Mouse (Mus musculus) forebrain, embryonic 12.5 days (tissue): ENCODE data around the gene Mgll. TPM values are rescaled to one million over a fixed set of nuclear protein-coding genes. Genes with fewer than 3 reads are reported as not detected.

Experiments used
- ATAC-seq: fragments of 200-750 bp; cut with Nextera tagmentation; 2 replicates; pipeline ENCODE4 v1.8.0; 2017; ENCODE audit warnings: moderate TSS enrichment; ENCODE audit not compliant: low FRiP score
- H3K27ac ChIP-seq: fragments of 300-500 bp; sonication (generic); 2 replicates; pipeline ENCODE4 v1.5.1; 2016; ENCODE audit warnings: mild to moderate bottlenecking
- H3K27me3 ChIP-seq: fragments of 300-500 bp; sonication (generic); 2 replicates; pipeline ENCODE4 v1.6.1; 2016; ENCODE audit warnings: mild to moderate bottlenecking
- H3K36me3 ChIP-seq: fragments of 300-500 bp; sonication (generic); replicated peaks from 2 replicates; pipeline ENCODE4 v1.6.1; 2016; ENCODE audit warnings: mild to moderate bottlenecking
- H3K4me1 ChIP-seq: fragments of 300-500 bp; sonication (generic); 2 replicates; pipeline ENCODE4 v1.6.1; 2016
- H3K4me2 ChIP-seq: fragments of 300-500 bp; sonication (generic); 2 replicates; pipeline ENCODE4 v1.6.1; 2016; ENCODE audit warnings: mild to moderate bottlenecking, moderate library complexity
- H3K4me3 ChIP-seq: fragments of 300-500 bp; sonication (generic); replicated peaks from 2 replicates; pipeline ENCODE4 v1.5.1; 2016; ENCODE audit warnings: mild to moderate bottlenecking
- H3K9ac ChIP-seq: fragments of 300-500 bp; sonication (generic); 2 replicates; pipeline ENCODE4 v1.6.1; 2016; ENCODE audit warnings: mild to moderate bottlenecking
- H3K9me3 ChIP-seq: fragments of 300-500 bp; sonication (generic); 2 replicates; pipeline ENCODE4 v1.6.1; 2016
- WGBS: fragments of 180-500 bp; shearing (Covaris S2); methylation state at CpG from one replicate; pipeline ENCODE4 v1.1.7; 2016; 5-methylcytosine and 5-hydroxymethylcytosine counted together
- polyA plus RNA-seq: library from polyadenylated mRNA; unstranded; fragments of >200 nt; fragmentation: Nextera tagmentation; extraction: Ambion mirVana; gene quantifications from 2 replicates; pipeline ENCODE4 v1.2.1, GENCODE M21; 2016

Gene Mgll
- polyA plus RNA-seq, 1 experiment from 2014 or later, result 5.5 TPM

GRCm38 (mm10) chr6:88708401-88709278 lies 15.6 kb upstream of the Mgll start:
- no peak overlapping the region for H3K4me3 ChIP-seq
- WGBS, result 60% methylated on average over 8 of the region's 8 CpGs
- H3K27ac ChIP-seq, result no peak overlapping the region
- no peaks in the 10 kb centered on the region for H3K9me3 ChIP-seq
- no peak overlapping the region for H3K9ac ChIP-seq
- H3K36me3 ChIP-seq, result no peaks in the 10 kb centered on the region
- H3K4me1 ChIP-seq, result no peaks in the 10 kb centered on the region; the same call in 1 of the 2 replicates
- no peak for ATAC-seq
- no peak overlapping the region for H3K4me2 ChIP-seq
- H3K27me3 ChIP-seq, result no peaks in the 10 kb centered on the region

GRCm38 (mm10) chr6:88709279-88709575 lies 15.0 kb upstream of the Mgll start:
- Histone ChIP-seq H3K4me1 (peaks cover under 1% of the 10 kb centered on the region; the same call in 1 of the 2 replicates), H3K27ac (no peak overlapping the region), H3K4me3 (no peak overlapping the region), H3K9me3 (no peaks in the 10 kb centered on the region), H3K36me3 (no peaks in the 10 kb centered on the region), H3K4me2 (no peak overlapping the region), H3K27me3 (no peaks in the 10 kb centered on the region), H3K9ac (no peak overlapping the region)
- no peak for ATAC-seq
- 88% methylated on average over 1 of the region's 1 CpGs for WGBS

GRCm38 (mm10) chr6:88711313-88711712 lies 12.9 kb upstream of the Mgll start:
- Histone ChIP-seq H3K4me3 (no peak overlapping the region), H3K9ac (no peak overlapping the region), H3K9me3 (no peaks in the 10 kb centered on the region), H3K4me1 (peaks cover 19% of the 10 kb centered on the region; the same call in 1 of the 2 replicates), H3K27me3 (no peaks in the 10 kb centered on the region), H3K4me2 (no peak overlapping the region), H3K27ac (no peak overlapping the region), H3K36me3 (no peaks in the 10 kb centered on the region)
- ATAC-seq, result no peak
- WGBS, result 87% methylated on average over 3 of the region's 3 CpGs

GRCm38 (mm10) chr6:88712083-88712482 lies 12.1 kb upstream of the Mgll start:
- no peak overlapping the region for H3K27ac ChIP-seq
- H3K9ac ChIP-seq, result no peak overlapping the region
- peaks cover 6% of the 10 kb centered on the region for H3K27me3 ChIP-seq
- no peak for ATAC-seq
- WGBS, result 88% methylated on average over 4 of the region's 4 CpGs
- peaks cover 19% of the 10 kb centered on the region; the same call in 1 of the 2 replicates for H3K4me1 ChIP-seq
- H3K4me3 ChIP-seq, result no peak overlapping the region
- H3K36me3 ChIP-seq, result no peaks in the 10 kb centered on the region
- H3K9me3 ChIP-seq, result no peaks in the 10 kb centered on the region
- no peak overlapping the region for H3K4me2 ChIP-seq

- ATAC-seq, result no peak
- Histone ChIP-seq H3K4me1 (peaks cover 19% of the 10 kb centered on the region; the same call in 1 of the 2 replicates), H3K4me3 (no peak overlapping the region), H3K27ac (no peak overlapping the region), H3K36me3 (no peaks in the 10 kb centered on the region), H3K9me3 (no peaks in the 10 kb centered on the region), H3K9ac (no peak overlapping the region), H3K27me3 (peaks cover 14% of the 10 kb centered on the region), H3K4me2 (no peak overlapping the region)
Observed at GRCm38 (mm10) chr6:88713320-88713719, 10.9 kb upstream of the Mgll start.

- Histone ChIP-seq H3K4me2 (no peak overlapping the region), H3K9me3 (no peaks in the 10 kb centered on the region), H3K4me3 (no peak overlapping the region), H3K4me1 (peaks cover 19% of the 10 kb centered on the region; the same call in 1 of the 2 replicates), H3K9ac (no peak overlapping the region), H3K27me3 (peaks cover 14% of the 10 kb centered on the region), H3K36me3 (no peaks in the 10 kb centered on the region), H3K27ac (no peak overlapping the region)
- ATAC-seq, result no peak
- WGBS, result 90% methylated on average over 4 of the region's 4 CpGs
Observed at GRCm38 (mm10) chr6:88714200-88714674, 10.0 kb upstream of the Mgll start.

- peak; percentile 81; the same call in 1 of the 2 replicates for ATAC-seq
- H3K4me2 ChIP-seq, result no peak overlapping the region
- 15% methylated on average over 9 of the region's 9 CpGs for WGBS
Observed at GRCm38 (mm10) chr6:88715378-88715781, 8.8 kb upstream of the Mgll start.

GRCm38 (mm10) chr6:88715966-88716365 lies 8.2 kb upstream of the Mgll start:
- Histone ChIP-seq H3K4me1 (peaks cover 19% of the 10 kb centered on the region; the same call in 1 of the 2 replicates), H3K27ac (peak overlapping the region; percentile 42), H3K4me2 (no peak overlapping the region), H3K4me3 (no peak overlapping the region), H3K9me3 (no peaks in the 10 kb centered on the region), H3K9ac (no peak overlapping the region), H3K27me3 (peaks cover 14% of the 10 kb centered on the region), H3K36me3 (no peaks in the 10 kb centered on the region)
- 55% methylated on average over 5 of the region's 5 CpGs for WGBS
- ATAC-seq, result no peak

More at GRCm38 (mm10) chr6:88715378-88715781, 8.8 kb upstream of the Mgll start:
- Histone ChIP-seq H3K27me3 (peaks cover 14% of the 10 kb centered on the region), H3K4me1 (peaks cover 19% of the 10 kb centered on the region; the same call in 1 of the 2 replicates), H3K9ac (no peak overlapping the region), H3K27ac (peak overlapping the region; percentile 42), H3K36me3 (no peaks in the 10 kb centered on the region), H3K9me3 (no peaks in the 10 kb centered on the region), H3K4me3 (no peak overlapping the region)

- no peak overlapping the region for H3K4me2 ChIP-seq
- peaks cover 19% of the 10 kb centered on the region; the same call in 1 of the 2 replicates for H3K4me1 ChIP-seq
- H3K9me3 ChIP-seq, result no peaks in the 10 kb centered on the region
- no peak overlapping the region for H3K9ac ChIP-seq
- no peaks in the 10 kb centered on the region for H3K36me3 ChIP-seq
- WGBS, result 80% methylated on average over 6 of the region's 6 CpGs
- no peak overlapping the region for H3K4me3 ChIP-seq
- no peak for ATAC-seq
- no peak overlapping the region for H3K27ac ChIP-seq
- peaks cover 16% of the 10 kb centered on the region for H3K27me3 ChIP-seq
Observed at GRCm38 (mm10) chr6:88717143-88718032, 6.8 kb upstream of the Mgll start.

- 86% methylated on average over 7 of the region's 7 CpGs for WGBS
Observed at GRCm38 (mm10) chr6:88718033-88718725, 6.0 kb upstream of the Mgll start.

GRCm38 (mm10) chr6:88721059-88721458 lies 3.2 kb upstream of the Mgll start:
- H3K4me2 ChIP-seq, result no peak overlapping the region
- H3K27ac ChIP-seq, result no peak overlapping the region
- peaks cover 46% of the 10 kb centered on the region for H3K27me3 ChIP-seq
- H3K4me1 ChIP-seq, result peaks cover 8% of the 10 kb centered on the region
- no peak for ATAC-seq
- H3K9me3 ChIP-seq, result no peaks in the 10 kb centered on the region
- no peaks in the 10 kb centered on the region for H3K36me3 ChIP-seq
- 88% methylated on average over 3 of the region's 3 CpGs for WGBS
- no peak overlapping the region for H3K4me3 ChIP-seq
- no peak overlapping the region for H3K9ac ChIP-seq

More at GRCm38 (mm10) chr6:88718033-88718725, 6.0 kb upstream of the Mgll start:
- Histone ChIP-seq H3K4me2 (no peak overlapping the region), H3K27me3 (peaks cover 24% of the 10 kb centered on the region), H3K9ac (no peak overlapping the region), H3K4me1 (peaks cover 19% of the 10 kb centered on the region; the same call in 1 of the 2 replicates), H3K27ac (no peak overlapping the region), H3K36me3 (no peaks in the 10 kb centered on the region), H3K4me3 (no peak overlapping the region), H3K9me3 (no peaks in the 10 kb centered on the region)
- no peak for ATAC-seq

GRCm38 (mm10) chr6:88722906-88723305 lies 1.3 kb upstream of the Mgll start:
- no peak for ATAC-seq
- Histone ChIP-seq H3K4me3 (no peak overlapping the region), H3K4me2 (no peak overlapping the region), H3K4me1 (peaks cover 7% of the 10 kb centered on the region), H3K27ac (no peak overlapping the region), H3K36me3 (no peaks in the 10 kb centered on the region), H3K9me3 (no peaks in the 10 kb centered on the region), H3K27me3 (peaks cover 46% of the 10 kb centered on the region), H3K9ac (no peak overlapping the region)
- WGBS, result 94% methylated on average over 2 of the region's 2 CpGs
